Mouse (Mus musculus): ENCODE measurements around the gene Sgms2. TPM values are rescaled to one million over a fixed set of nuclear protein-coding genes. Genes with fewer than 3 reads are reported as not detected.
A peak's percentile ranks its signal among the peaks of the same experiment; 100 is the strongest.

The Sgms2 gene
- polyA plus RNA-seq, 1 experiment from 2014 or later, result 12.5 TPM

DNA sequence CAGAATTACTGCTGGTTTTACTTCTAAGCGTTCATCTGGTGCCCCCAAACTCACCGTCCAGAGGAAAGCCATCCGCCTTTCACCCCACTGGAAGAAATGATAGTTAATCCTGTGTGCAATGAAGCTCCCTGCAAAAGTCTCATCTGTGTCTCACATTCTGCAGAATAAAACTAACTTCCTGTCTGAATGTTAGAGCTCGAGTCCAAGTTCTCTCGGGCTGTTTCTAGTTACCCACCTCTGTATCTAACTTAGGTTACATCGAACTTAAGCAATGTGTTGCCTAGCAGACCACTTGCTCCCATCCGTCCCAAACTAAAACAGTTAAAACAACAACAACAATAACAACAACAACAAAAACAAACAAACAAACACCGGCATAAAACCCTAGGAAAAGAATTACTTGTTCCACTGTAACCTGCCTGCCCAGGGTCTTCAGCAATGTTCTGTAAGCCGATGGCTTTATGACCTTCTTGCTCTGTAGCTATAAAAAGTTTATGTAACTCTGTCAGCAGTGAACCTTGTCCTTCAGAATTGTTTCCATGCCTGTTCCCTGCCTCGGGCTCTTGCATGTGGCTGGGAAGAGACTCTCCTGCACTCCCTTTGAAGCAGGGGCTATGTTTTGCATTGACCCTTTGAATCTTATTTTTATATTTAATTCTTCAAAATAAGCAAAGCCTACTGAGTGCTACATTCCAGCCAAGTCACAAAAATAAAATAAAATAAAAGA lies 218.7 kb downstream of the Sgms2 start:
- Histone ChIP-seq H3K9me3 (ENCODE audit: control insufficient read depth, low read length) (no peaks in the 10 kb centered on the region), H3K36me3 (ENCODE audit: control insufficient read depth, insufficient read depth, low read length) (no peaks in the 10 kb centered on the region), H3K4me1 (ENCODE audit: control insufficient read depth, insufficient read depth, low read length) (peaks cover 11% of the 10 kb centered on the region; the same call in 1 of the 2 replicates), H3K9ac (ENCODE audit: low read depth, low read length) (peak overlapping the region; percentile 81; the same call in 1 of the 2 replicates), H3K4me3 (ENCODE audit: low read length) (peak overlapping the region; percentile 83), H3K4me2 (replicated peaks; ENCODE audit: low read depth, low read length) (peak overlapping the region; percentile 75), H3K27me3 (ENCODE audit: control insufficient read depth, insufficient read depth, low read length) (no peaks in the 10 kb centered on the region), H3K27ac (ENCODE audit: low read depth, low read length) (peak overlapping the region; percentile 32; the same call in 1 of the 2 replicates)
- ATAC-seq (ENCODE audit: low FRiP score, low TSS enrichment), result peak; percentile 25; the same call in 1 of the 2 replicates
- 28% methylated on average over 10 of the region's 10 CpGs for WGBS

DNA sequence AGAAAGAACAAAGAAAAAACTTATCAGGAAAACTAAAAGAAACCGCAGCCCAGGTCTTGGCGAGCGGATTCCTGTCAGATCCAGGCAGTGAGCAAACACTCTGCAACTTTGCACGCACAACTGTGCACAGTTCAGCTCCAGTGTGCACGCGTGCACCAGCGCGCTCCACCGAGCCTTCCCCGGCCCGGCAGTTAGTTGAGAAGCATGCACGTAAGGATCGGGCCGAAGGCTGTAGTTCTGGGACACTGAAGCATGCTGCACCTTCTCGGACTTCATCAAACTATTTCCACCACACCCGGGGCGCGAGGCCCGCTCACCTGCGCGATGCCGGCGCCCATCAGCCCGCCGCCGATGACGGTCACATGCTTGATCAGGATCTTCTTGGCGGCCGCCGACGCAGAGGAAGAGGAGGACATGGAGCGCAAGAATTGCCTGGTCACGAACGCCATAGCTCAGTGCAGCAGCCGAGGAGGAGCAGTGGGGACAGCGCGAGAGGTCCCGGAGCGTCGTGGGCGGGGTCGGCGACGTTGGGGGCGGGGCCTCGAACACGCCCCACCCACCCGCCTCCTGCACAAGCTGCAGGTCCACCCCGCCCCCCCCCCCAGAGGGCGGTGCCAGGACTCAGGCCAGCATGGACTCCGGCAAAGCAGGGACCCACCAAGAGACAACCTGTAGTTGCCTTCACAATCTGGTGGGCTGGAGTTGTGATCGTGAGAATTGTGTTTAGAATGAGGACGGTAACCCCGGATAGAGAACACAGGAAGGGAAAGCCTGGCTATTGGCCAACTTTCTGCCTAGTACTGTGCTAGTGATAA lies 219.4 kb downstream of the Sgms2 start, which contains the start of gene Hadh:
TSS of gene Hadh (minus strand) at position 543 of the 815 bp plus-strand sequence.
- Histone ChIP-seq H3K4me2 (replicated peaks; ENCODE audit: low read depth, low read length) (peak within 1 kb of the TSS; percentile 75), H3K4me1 (ENCODE audit: control insufficient read depth, insufficient read depth, low read length) (peaks cover 11% of the 10 kb centered on the region; the same call in 1 of the 2 replicates), H3K9me3 (ENCODE audit: control insufficient read depth, low read length) (no peaks in the 10 kb centered on the region), H3K4me3 (ENCODE audit: low read length) (peak within 1 kb of the TSS; percentile 83), H3K27ac (ENCODE audit: low read depth, low read length) (peak within 1 kb of the TSS; percentile 71), H3K36me3 (ENCODE audit: control insufficient read depth, insufficient read depth, low read length) (no peaks in the 10 kb centered on the region), H3K9ac (ENCODE audit: low read depth, low read length) (peak within 1 kb of the TSS; percentile 81), H3K27me3 (ENCODE audit: control insufficient read depth, insufficient read depth, low read length) (no peaks in the 10 kb centered on the region)
- 0% methylated on average over 52 of the region's 54 CpGs for WGBS
- ATAC-seq (ENCODE audit: low FRiP score, low TSS enrichment), result peak; percentile 91

DNA sequence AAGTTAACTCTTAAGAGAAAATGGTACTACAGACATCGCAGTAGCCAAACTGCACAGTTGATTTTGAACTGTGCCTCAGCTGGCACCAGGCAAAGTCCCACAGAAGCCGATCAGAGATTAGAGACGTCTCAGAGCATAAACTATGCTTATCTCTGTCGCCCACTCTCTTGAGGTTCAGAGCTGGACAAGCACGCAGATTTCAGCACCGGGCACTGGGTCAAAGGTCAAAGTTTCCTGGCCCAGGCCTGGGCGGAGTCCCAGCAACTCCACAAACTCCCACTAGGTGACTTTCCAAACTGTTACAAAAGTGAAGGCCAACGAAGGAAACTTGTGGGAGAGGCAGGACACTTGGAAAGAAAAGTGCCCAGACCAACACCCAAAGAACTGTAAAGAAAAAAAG lies 220.1 kb downstream of the Sgms2 start:
- peak; percentile 41; the same call in 1 of the 2 replicates for ATAC-seq (ENCODE audit: low FRiP score, low TSS enrichment)
- H3K4me2 ChIP-seq (replicated peaks; ENCODE audit: low read depth, low read length), result peak overlapping the region; percentile 75
- peaks cover 11% of the 10 kb centered on the region; the same call in 1 of the 2 replicates for H3K4me1 ChIP-seq (ENCODE audit: control insufficient read depth, insufficient read depth, low read length)
- H3K9ac ChIP-seq (ENCODE audit: low read depth, low read length), result peak overlapping the region; percentile 81
- peak overlapping the region; percentile 83 for H3K4me3 ChIP-seq (ENCODE audit: low read length)
- no peaks in the 10 kb centered on the region for H3K36me3 ChIP-seq (ENCODE audit: control insufficient read depth, insufficient read depth, low read length)
- WGBS, result 9% methylated on average over 8 of the region's 8 CpGs
- H3K27ac ChIP-seq (ENCODE audit: low read depth, low read length), result peak overlapping the region; percentile 71; the same call in 1 of the 2 replicates
- H3K9me3 ChIP-seq (ENCODE audit: control insufficient read depth, low read length), result no peaks in the 10 kb centered on the region
- H3K27me3 ChIP-seq (ENCODE audit: control insufficient read depth, insufficient read depth, low read length), result no peaks in the 10 kb centered on the region

DNA sequence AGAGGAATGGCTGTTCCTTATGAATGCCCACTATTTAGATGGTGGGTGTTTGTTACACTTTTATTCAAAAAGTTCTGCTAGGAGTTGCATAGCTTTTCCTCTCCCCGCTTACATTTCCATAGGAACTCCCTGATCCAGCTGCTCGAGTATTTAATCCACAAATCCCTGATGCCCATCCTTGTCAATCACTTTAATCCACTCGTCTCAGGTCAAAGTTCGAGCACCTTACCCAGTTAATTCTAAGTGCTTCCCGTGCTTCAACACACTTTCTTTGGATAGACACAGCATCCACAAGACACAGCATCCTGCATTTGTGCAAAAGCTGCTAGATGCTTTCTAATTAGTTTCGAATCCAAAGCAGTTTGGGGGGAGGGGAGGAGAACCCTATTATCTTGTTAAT lies 220.8 kb downstream of the Sgms2 start:
- Histone ChIP-seq H3K4me3 (ENCODE audit: low read length) (peak overlapping the region; percentile 83; the same call in 1 of the 2 replicates), H3K27me3 (ENCODE audit: control insufficient read depth, insufficient read depth, low read length) (no peaks in the 10 kb centered on the region), H3K9me3 (ENCODE audit: control insufficient read depth, low read length) (no peaks in the 10 kb centered on the region), H3K4me1 (ENCODE audit: control insufficient read depth, insufficient read depth, low read length) (peaks cover 11% of the 10 kb centered on the region; the same call in 1 of the 2 replicates), H3K4me2 (replicated peaks; ENCODE audit: low read depth, low read length) (peak overlapping the region; percentile 75), H3K27ac (ENCODE audit: low read depth, low read length) (no peak overlapping the region), H3K9ac (ENCODE audit: low read depth, low read length) (no peak overlapping the region), H3K36me3 (ENCODE audit: control insufficient read depth, insufficient read depth, low read length) (no peaks in the 10 kb centered on the region)
- WGBS, result 66% methylated on average over 6 of the region's 6 CpGs
- ATAC-seq (ENCODE audit: low FRiP score, low TSS enrichment), result no peak

Other genes with a start within 250 kb of the Sgms2 start
- gene Hadh, start 219.3 kb downstream of the Sgms2 start, polyA plus RNA-seq (2014; fragmentation: Nextera tagmentation; extraction: Ambion mirVana), result 130 and 134 TPM in 2 replicates
- 1.4 and 2.4 TPM in 2 replicates for gene Cyp2u1, start 188.2 kb downstream of the Sgms2 start, polyA plus RNA-seq (2014; fragmentation: Nextera tagmentation; extraction: Ambion mirVana)
- gene Papss1, start 73.4 kb upstream of the Sgms2 start, polyA plus RNA-seq (2014; fragmentation: Nextera tagmentation; extraction: Ambion mirVana), result 70.3 and 96.0 TPM in 2 replicates

All from kidney, embryonic 14.5 days (tissue).